Mouse (Mus musculus): ENCODE measurements around the gene Tead3.

Gene Tead3

DNA sequence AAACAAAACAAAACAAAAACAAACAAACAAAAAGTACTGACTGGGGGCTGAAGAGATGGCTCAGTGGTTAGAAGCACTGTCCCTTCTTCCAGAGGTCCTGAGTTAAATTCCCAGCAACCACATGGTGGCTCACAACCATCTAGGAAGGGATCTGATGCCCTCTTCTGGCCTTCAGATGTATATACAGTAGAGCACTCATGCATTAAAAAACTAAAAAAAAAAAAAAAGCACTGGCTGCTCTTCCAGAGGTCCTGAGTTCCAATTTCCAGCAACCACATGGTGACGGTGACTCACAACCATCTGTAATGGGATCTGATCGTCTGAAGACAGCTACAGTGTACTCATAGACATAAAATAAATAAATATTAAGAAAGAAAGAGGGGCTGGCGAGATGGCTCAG lies 39.8 kb downstream of the Tead3 start:
- DNase-seq (ENCODE audit: low spot score in 2 of 2) = no peak

GRCm38 (mm10) chr17:28308297-28309195 lies 42.1 kb downstream of the Tead3 start:
- peak; percentile 73 to 91 for DNase-seq (ENCODE audit: low spot score in 2 of 2)

- DNase-seq (ENCODE audit: low spot score in 2 of 2) = no peak
Measured at GRCm38 (mm10) chr17:28305172-28305571, 45.4 kb downstream of the Tead3 start.

DNA sequence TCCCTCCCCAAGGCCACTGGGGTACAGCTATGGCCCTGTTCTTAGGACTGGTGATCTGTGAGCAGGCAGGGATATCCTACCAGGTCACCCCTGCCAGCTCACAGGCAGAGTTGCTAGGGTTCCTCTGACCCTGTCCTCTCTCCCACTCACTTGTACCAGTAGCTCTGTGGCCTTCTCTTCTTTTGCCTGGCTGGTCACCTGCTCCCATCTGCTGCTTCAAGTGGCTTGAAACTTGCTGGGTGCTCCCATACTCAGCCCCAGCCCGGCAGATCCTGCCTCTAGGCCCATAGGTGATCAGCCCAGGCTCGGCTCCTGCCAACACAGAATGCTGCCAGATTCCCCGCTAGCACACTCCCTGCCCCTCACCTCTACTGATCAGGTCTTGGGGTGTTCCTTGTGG lies 49.8 kb downstream of the Tead3 start:
- no peak for DNase-seq (ENCODE audit: low spot score in 2 of 2)

DNA sequence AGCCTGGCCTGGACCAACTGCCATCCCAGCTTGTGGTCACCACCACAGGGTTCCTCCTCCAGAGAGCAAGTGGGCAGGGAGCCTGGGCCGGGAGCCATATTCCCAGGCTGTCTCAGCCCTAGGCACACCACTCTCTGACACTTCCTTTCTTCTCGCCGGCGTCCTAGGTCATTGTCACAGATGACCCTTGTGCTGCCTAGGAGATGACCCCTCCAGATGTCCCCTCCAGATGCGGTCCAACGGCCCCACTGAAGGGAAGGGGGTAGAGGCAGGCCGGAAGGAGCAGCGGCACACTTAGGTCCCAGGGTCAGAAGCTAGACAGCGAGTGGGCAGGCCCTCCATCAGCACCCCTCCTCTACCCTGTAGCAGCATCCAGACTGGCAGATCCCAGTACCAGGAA lies 50.3 kb downstream of the Tead3 start:
- no peak for DNase-seq (ENCODE audit: low spot score in 2 of 2)

DNA sequence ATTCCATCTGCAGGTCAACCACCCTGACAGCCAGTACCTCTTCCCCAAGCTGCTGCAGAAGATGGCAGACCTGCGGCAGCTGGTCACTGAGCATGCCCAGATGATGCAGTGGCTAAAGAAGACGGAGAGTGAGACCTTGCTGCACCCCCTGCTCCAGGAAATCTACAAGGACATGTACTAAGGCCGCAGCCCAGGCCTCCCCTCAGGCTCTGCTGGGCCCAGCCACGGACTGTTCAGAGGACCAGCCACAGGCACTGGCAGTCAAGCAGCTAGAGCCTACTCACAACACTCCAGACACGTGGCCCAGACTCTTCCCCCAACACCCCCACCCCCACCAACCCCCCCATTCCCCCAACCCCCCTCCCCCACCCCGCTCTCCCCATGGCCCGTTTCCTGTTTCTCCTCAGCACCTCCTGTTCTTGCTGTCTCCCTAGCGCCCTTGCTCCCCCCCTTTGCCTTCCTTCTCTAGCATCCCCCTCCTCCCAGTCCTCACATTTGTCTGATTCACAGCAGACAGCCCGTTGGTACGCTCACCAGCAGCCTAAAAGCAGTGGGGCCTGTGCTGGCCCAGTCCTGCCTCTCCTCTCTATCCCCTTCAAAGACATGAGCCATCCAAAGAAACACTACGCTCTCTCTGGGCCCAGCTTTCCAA lies 50.8 kb downstream of the Tead3 start:
- no peak for DNase-seq (ENCODE audit: low spot score in 2 of 2)

GRCm38 (mm10) chr17:28298888-28299287 lies 51.7 kb downstream of the Tead3 start:
- no peak for DNase-seq (ENCODE audit: low spot score in 2 of 2)

DNA sequence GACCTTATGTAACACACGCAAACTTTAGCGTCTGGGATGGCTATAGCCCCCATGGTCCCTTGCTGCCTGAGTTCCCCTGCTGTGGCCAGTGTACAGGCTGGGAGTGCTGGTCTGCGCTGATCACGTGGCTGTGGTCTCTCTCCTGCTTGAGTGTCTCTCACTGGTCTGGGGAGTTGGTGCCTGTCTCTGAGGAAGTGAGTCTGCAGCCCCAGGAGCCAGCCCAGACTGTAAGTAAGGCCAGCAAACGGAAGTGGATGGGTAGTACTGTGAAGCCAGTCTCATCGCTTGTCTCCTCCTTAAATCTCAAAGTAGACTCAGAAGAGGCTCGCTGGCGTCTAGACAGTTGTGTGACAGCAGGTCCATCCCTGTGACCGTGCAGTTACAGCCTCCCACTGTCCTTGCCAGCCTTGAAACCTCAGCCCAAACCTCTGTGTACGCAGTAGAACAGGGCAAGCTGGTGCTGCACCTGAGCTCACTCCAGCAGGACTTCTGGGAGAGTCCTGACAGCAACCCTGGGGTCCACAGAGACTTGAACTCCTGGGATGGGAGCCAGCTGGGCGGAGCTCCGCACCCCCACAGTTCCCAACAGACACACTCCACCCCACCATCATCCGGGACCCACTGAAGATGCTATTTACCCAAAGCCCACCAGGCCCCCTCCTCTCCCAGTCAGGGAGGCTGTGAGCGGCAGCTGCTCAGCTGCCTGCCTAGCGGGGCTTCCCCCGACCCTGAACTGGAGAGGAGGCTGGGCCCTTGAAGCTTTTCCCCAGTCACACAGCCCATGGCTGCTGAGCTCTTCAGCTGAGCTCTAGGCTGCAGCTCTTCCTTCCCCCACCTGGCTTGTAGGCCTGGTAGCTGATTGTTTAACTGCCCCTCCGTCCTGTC lies 55.9 kb downstream of the Tead3 start:
- DNase-seq (ENCODE audit: low spot score in 2 of 2) = no peak

DNA sequence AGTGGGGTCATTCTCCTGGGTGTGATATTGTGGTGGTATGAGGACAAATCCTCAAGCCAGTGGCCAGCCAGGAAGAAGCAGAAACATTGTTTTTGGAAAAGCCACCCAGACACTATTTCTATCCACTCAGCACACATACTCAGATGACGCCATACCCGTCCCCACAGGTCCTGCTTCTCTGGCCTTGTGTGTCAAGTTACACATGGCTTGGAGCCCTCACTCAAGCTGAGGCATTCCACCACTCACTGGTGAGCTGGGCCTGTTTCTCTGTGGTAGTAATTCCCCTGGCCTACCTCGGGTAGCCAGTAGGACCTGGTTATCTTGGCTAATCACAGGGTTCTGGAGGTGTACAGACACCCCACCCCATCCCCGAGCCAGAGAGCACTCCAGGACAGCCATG lies 56.9 kb downstream of the Tead3 start:
- DNase-seq (ENCODE audit: low spot score in 2 of 2) = no peak

DNA sequence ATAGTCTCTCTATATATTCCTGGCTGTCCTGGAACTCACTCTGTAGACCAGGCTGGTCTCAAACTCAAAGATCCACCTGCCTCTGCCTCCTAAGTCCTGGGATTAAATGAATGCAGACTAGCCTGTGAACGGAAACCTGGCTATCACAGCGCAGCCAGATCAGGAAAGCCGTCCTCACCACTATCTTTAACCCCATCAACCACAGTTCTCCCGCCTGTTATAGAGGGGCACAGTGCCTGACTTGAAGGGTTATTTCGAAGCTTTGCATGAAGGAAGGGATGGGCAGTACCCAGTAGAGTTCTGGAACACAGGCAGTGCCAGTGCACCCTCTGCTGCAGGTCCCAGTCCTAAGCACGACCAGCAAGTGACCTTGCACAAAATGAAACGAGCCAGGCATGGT lies 59.3 kb downstream of the Tead3 start:
- no peak for DNase-seq (ENCODE audit: low spot score in 2 of 2)

DNA sequence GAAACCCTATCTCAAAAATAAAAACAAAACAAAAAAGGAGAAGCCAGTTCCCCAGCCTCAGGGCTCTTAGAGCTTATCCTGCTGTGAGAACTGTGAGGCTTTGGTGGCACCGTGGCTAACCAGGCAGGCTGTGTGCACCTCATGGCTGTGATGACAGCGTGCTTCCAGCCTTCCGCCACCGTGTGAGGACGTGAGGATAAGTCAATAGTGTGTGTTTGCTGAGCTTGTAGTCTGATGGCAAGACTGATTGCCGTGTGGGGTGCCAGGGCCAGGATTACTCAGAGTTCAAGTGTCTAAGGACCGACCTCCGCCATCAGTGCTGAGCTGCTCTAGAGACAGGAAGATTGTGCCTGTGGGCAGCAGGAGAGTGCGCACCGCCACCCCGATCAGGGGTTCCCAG lies 59.9 kb downstream of the Tead3 start:
- no peak for DNase-seq (ENCODE audit: low spot score in 2 of 2)

GRCm38 (mm10) chr17:28290262-28290661 lies 60.4 kb downstream of the Tead3 start:
- peak; percentile 63 to 77 for DNase-seq (ENCODE audit: low spot score in 2 of 2)

DNA sequence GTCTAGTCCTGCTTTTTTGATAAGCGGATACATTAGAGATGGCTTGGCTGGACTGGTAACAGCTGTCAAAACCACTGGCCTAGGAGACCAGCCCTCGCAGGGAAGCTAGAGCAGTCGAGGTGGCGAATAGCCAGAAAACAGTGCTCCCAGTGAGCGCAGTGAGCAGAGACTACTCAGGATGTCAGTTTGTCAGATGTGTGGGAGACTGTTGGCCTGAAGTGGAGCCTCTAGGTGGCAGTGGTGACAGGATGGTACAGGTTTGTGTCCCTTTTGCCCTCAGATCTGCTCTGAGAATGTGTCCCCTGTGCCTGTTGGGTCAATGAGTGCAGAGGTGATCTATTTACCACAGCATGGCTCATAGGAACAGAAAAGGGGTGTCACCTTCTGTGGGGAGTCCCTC lies 62.6 kb downstream of the Tead3 start:
- DNase-seq (ENCODE audit: low spot score in 2 of 2) = no peak

DNA sequence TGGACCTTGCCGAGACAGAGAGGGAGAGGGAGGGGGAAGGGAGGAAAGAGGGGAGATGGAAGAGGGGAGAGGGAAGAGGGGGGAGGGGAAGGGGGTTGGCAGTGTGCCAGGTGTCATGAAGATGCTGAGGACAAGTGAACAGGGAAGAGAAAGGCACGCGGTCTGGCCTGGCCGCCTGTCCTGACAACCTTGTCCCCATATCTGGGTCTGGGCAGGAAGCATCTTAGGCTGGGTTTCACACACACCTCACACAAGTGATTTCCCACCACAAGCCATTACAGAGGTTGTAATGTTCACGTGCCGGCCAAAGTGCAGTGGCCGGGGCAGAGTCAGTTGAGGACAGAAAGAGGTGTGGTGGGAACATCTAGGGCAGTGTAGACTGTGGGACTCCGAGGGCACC lies 63.0 kb downstream of the Tead3 start:
- no peak for DNase-seq (ENCODE audit: low spot score in 2 of 2)

GRCm38 (mm10) chr17:28286964-28287363 lies 63.7 kb downstream of the Tead3 start:
- no peak for DNase-seq (ENCODE audit: low spot score in 2 of 2)

- DNase-seq (ENCODE audit: low spot score in 2 of 2) = no peak
Measured at GRCm38 (mm10) chr17:28286133-28286532, 64.5 kb downstream of the Tead3 start.

- DNase-seq (ENCODE audit: low spot score in 2 of 2) = no peak
Measured at GRCm38 (mm10) chr17:28283199-28283598, 67.4 kb downstream of the Tead3 start.

- no peak for DNase-seq (ENCODE audit: low spot score in 2 of 2)
Measured at GRCm38 (mm10) chr17:28281866-28282441, 68.7 kb downstream of the Tead3 start.

All from urinary bladder, postnatal 4 days (tissue).